Mouse (Mus musculus) midbrain, embryonic 15.5 days (tissue): ENCODE results near the gene Olfr504. TPM values are rescaled to one million over a fixed set of nuclear protein-coding genes. Genes with fewer than 3 reads are reported as not detected.
"Not testable (repeated sequence)": the region's sequence is repeated elsewhere in the genome, so short reads cannot be mapped to it uniquely, and the experiment has no call there.

Experiments
- ATAC-seq: fragments of 200-750 bp; cut with Nextera tagmentation; replicated peaks from 2 replicates; pipeline ENCODE4 v1.8.0; 2017; ENCODE audit warnings: moderate TSS enrichment
- H3K27ac ChIP-seq: fragments of 300-500 bp; sonication (generic); 2 replicates; pipeline ENCODE4 v1.5.1; 2015; ENCODE audit warnings: mild to moderate bottlenecking, inconsistent platforms
- H3K27me3 ChIP-seq: fragments of 300-500 bp; sonication (generic); replicated peaks from 2 replicates; pipeline ENCODE4 v1.6.1; 2015; ENCODE audit warnings: inconsistent platforms
- H3K36me3 ChIP-seq: fragments of 300-500 bp; sonication (generic); replicated peaks from 2 replicates; pipeline ENCODE4 v1.6.1; 2015; ENCODE audit warnings: inconsistent platforms
- H3K4me1 ChIP-seq: fragments of 300-500 bp; sonication (generic); 2 replicates; pipeline ENCODE4 v1.6.1; 2015; ENCODE audit warnings: inconsistent platforms
- H3K4me2 ChIP-seq: fragments of 300-500 bp; sonication (generic); 2 replicates; pipeline ENCODE4 v1.6.1; 2015; ENCODE audit warnings: inconsistent platforms, mild to moderate bottlenecking, moderate library complexity
- H3K4me3 ChIP-seq: fragments of 300-500 bp; sonication (generic); 2 replicates; pipeline ENCODE4 v1.5.1; 2015; ENCODE audit warnings: mild to moderate bottlenecking, inconsistent platforms
- H3K9ac ChIP-seq: fragments of 300-500 bp; sonication (generic); 2 replicates; pipeline ENCODE4 v1.6.1; 2015; ENCODE audit warnings: mild to moderate bottlenecking, inconsistent platforms
- H3K9me3 ChIP-seq: fragments of 300-500 bp; sonication (generic); 2 replicates; pipeline ENCODE4 v1.6.1; 2016; ENCODE audit warnings: inconsistent platforms
- WGBS: fragments of 180-500 bp; shearing (Covaris S2); methylation state at CpG from one replicate; pipeline ENCODE4 v1.1.7; 2015; ENCODE audit warnings: mixed read lengths; 5-methylcytosine and 5-hydroxymethylcytosine counted together
- polyA plus RNA-seq: library from polyadenylated mRNA; unstranded; fragments of >200 nt; fragmentation: Nextera tagmentation; extraction: Ambion mirVana; gene quantifications from 2 replicates; pipeline ENCODE4 v1.2.1, GENCODE M21; 2015

Gene Olfr504
- not detected in 2 replicates for polyA plus RNA-seq

GRCm38 (mm10) chr7:108565693-108566092, at the start of gene Olfr504:
TSS of gene Olfr504 (minus strand) at chr7:108565793.
- H3K9ac ChIP-seq: no peak within 1 kb of the TSS
- H3K4me2 ChIP-seq: no peak within 1 kb of the TSS
- no peaks in the 10 kb centered on the region for H3K36me3 ChIP-seq
- H3K4me1 ChIP-seq: no peaks in the 10 kb centered on the region
- H3K9me3 ChIP-seq: no peaks in the 10 kb centered on the region
- WGBS: 90% methylated on average over 1 of the region's 1 CpGs
- H3K27ac ChIP-seq: no peak within 1 kb of the TSS
- no peak for ATAC-seq
- no peaks in the 10 kb centered on the region for H3K27me3 ChIP-seq
- no peak within 1 kb of the TSS for H3K4me3 ChIP-seq

- Histone ChIP-seq H3K9ac (no peak overlapping the region), H3K9me3 (no peaks in the 10 kb centered on the region), H3K27me3 (no peaks in the 10 kb centered on the region), H3K27ac (no peak overlapping the region), H3K4me2 (no peak overlapping the region), H3K4me1 (no peaks in the 10 kb centered on the region), H3K36me3 (no peaks in the 10 kb centered on the region), H3K4me3 (no peak overlapping the region)
- ATAC-seq: no peak
- WGBS: 85% methylated on average over 2 of the region's 2 CpGs
Observed at GRCm38 (mm10) chr7:108614110-108614509, 48.5 kb upstream of the Olfr504 start.

GRCm38 (mm10) chr7:108610487-108610886, 44.9 kb upstream of the Olfr504 start, which contains the start of gene Olfr506:
TSS of gene Olfr506 (plus strand) at chr7:108610787.
- Histone ChIP-seq H3K4me1 (no peaks in the 10 kb centered on the region), H3K4me2 (no peak within 1 kb of the TSS), H3K27ac (no peak within 1 kb of the TSS), H3K9ac (no peak within 1 kb of the TSS), H3K4me3 (no peak within 1 kb of the TSS), H3K36me3 (no peaks in the 10 kb centered on the region), H3K27me3 (no peaks in the 10 kb centered on the region), H3K9me3 (no peaks in the 10 kb centered on the region)
- no peak for ATAC-seq

- WGBS: 88% methylated on average over 3 of the region's 3 CpGs
- ATAC-seq, H3K27ac ChIP-seq: not testable (repeated sequence)
Observed at GRCm38 (mm10) chr7:108601916-108602315, 36.3 kb upstream of the Olfr504 start.

GRCm38 (mm10) chr7:108589797-108590196, 24.2 kb upstream of the Olfr504 start:
- WGBS: 96% methylated on average over 1 of the region's 1 CpGs
- ATAC-seq: no peak

More at GRCm38 (mm10) chr7:108601916-108602315, 36.3 kb upstream of the Olfr504 start:
- not testable (repeated sequence) for H3K9me3 ChIP-seq, H3K27me3 ChIP-seq, H3K36me3 ChIP-seq, H3K4me2 ChIP-seq, H3K4me1 ChIP-seq, H3K4me3 ChIP-seq, H3K9ac ChIP-seq

GRCm38 (mm10) chr7:108544227-108544626, 21.4 kb downstream of the Olfr504 start, which contains the start of gene Olfr503:
TSS of gene Olfr503 (plus strand) at chr7:108544527.
- not testable (repeated sequence) for H3K4me1 ChIP-seq, H3K27me3 ChIP-seq, H3K9me3 ChIP-seq, H3K4me3 ChIP-seq, H3K9ac ChIP-seq, ATAC-seq, H3K36me3 ChIP-seq, H3K4me2 ChIP-seq, H3K27ac ChIP-seq
- 60% methylated on average over 1 of the region's 1 CpGs for whole genome bisulfite sequencing

More at GRCm38 (mm10) chr7:108589797-108590196, 24.2 kb upstream of the Olfr504 start:
- Histone ChIP-seq H3K4me2 (no peak overlapping the region), H3K36me3 (no peaks in the 10 kb centered on the region), H3K4me1 (no peaks in the 10 kb centered on the region), H3K9me3 (no peaks in the 10 kb centered on the region), H3K27ac (no peak overlapping the region), H3K9ac (no peak overlapping the region), H3K27me3 (no peaks in the 10 kb centered on the region), H3K4me3 (no peak overlapping the region)

- WGBS: 85% methylated on average over 13 of the region's 13 CpGs
- Histone ChIP-seq H3K27me3 (no peaks in the 10 kb centered on the region), H3K4me3 (no peak overlapping the region), H3K36me3 (no peaks in the 10 kb centered on the region), H3K9ac (no peak overlapping the region), H3K9me3 (no peaks in the 10 kb centered on the region), H3K4me2 (no peak overlapping the region), H3K27ac (no peak overlapping the region), H3K4me1 (no peaks in the 10 kb centered on the region)
- no peak for ATAC-seq
Observed at GRCm38 (mm10) chr7:108542416-108542815, 23.2 kb downstream of the Olfr504 start.

- H3K9me3 ChIP-seq: no peaks in the 10 kb centered on the region
- H3K4me2 ChIP-seq: no peak within 1 kb of the TSS
- H3K27ac ChIP-seq: no peak within 1 kb of the TSS
- no peak within 1 kb of the TSS for H3K4me3 ChIP-seq
- no peak within 1 kb of the TSS for H3K9ac ChIP-seq
- WGBS: 92% methylated on average over 1 of the region's 1 CpGs
- no peak for ATAC-seq
- H3K27me3 ChIP-seq: no peaks in the 10 kb centered on the region
- no peaks in the 10 kb centered on the region for H3K4me1 ChIP-seq
- no peaks in the 10 kb centered on the region for H3K36me3 ChIP-seq
Observed at GRCm38 (mm10) chr7:108524965-108525364, 40.6 kb downstream of the Olfr504 start, which contains the start of gene Olfr502. TSS of gene Olfr502 (minus strand) at chr7:108525065.

Other genes with a start within 250 kb of the Olfr504 start
- gene Olfr492, start 242.1 kb downstream of the Olfr504 start, polyA plus RNA-seq: not detected in 2 replicates
- gene Olfr493, start 218.8 kb downstream of the Olfr504 start, polyA plus RNA-seq: not detected in 2 replicates
- gene Olfr494, start 200.5 kb downstream of the Olfr504 start, polyA plus RNA-seq: not detected in 2 replicates
- gene Olfr495, start 172.6 kb downstream of the Olfr504 start, polyA plus RNA-seq: not detected in 2 replicates
- gene Olfr497, start 145.4 kb downstream of the Olfr504 start, polyA plus RNA-seq: not detected in 2 replicates
- gene Olfr498, start 100.5 kb downstream of the Olfr504 start, polyA plus RNA-seq: not detected in 2 replicates
- gene Olfr502, start 40.7 kb downstream of the Olfr504 start, polyA plus RNA-seq: not detected in 2 replicates
- not detected in 2 replicates for gene Olfr503, start 21.3 kb downstream of the Olfr504 start, polyA plus RNA-seq
- gene Olfr506, start 45.0 kb upstream of the Olfr504 start, polyA plus RNA-seq: not detected in 2 replicates
- gene Olfr507, start 56.0 kb upstream of the Olfr504 start, polyA plus RNA-seq: not detected in 2 replicates
- not detected in 2 replicates for gene Olfr508, start 64.2 kb upstream of the Olfr504 start, polyA plus RNA-seq
- 0.09 TPM in 1 of 2 replicates, not detected in the other for gene Olfr509, start 86.1 kb upstream of the Olfr504 start, polyA plus RNA-seq
- gene Olfr510, start 100.6 kb upstream of the Olfr504 start, polyA plus RNA-seq: not detected in 2 replicates
- not detected in 2 replicates for gene Olfr512, start 147.5 kb upstream of the Olfr504 start, polyA plus RNA-seq
- gene Olfr513, start 185.2 kb upstream of the Olfr504 start, polyA plus RNA-seq: not detected in 2 replicates